Mouse (Mus musculus): ENCODE measurements around the gene Brpf3.
A peak's percentile ranks its signal among the peaks of the same experiment; 100 is the strongest.

- TF ChIP-seq CTCF (IDR thresholded peaks at IDR 0.05; ENCODE audit: low read depth, low read length) (peak; percentile 93), POLR2A (IDR thresholded peaks at IDR 0.05; ENCODE audit: borderline replicate concordance, low read depth, low read length) (no peak)
Observed at GRCm38 (mm10) chr17:28879931-28880391, 79.1 kb downstream of the Brpf3 start.
